Mouse (Mus musculus) frontal cortex, adult (tissue): ENCODE measurements at regions not wholly inside any gene's neighbourhood (a gene's known extent, or its start where the extent isn't known, plus 50 kb on each side); places are given as distances from the start of the nearest gene placed in this dataset.
A peak's percentile ranks its signal among the peaks of the same experiment; 100 is the strongest.

Experiments used
- ATAC-seq: cut with Nextera tagmentation; 2 replicates; pipeline ENCODE4 v1.9.2; 2017; ENCODE audit warnings: mild to moderate bottlenecking, moderate library complexity, mixed read lengths; ENCODE audit not compliant: low TSS enrichment

DNA sequence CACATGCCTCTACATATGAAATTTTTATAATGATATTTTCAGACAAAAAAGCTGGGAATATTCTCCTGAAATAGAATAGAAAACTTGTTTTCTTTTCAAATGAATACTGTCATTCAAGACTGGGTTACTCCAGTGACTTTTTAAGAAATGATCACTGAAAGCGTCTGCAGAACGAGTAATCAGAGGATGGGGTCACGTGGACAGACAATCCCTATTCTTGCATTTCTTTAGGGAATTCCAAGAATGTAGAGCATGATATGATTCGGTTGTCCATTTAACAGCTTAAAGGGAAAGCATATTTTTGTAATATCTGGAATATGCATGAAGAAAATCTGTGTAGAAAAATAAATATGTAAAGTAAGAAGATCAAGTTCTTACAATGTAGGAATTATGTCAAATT lies 65.6 kb downstream of the 4933402N22Rik start:
- no peak for ATAC-seq

DNA sequence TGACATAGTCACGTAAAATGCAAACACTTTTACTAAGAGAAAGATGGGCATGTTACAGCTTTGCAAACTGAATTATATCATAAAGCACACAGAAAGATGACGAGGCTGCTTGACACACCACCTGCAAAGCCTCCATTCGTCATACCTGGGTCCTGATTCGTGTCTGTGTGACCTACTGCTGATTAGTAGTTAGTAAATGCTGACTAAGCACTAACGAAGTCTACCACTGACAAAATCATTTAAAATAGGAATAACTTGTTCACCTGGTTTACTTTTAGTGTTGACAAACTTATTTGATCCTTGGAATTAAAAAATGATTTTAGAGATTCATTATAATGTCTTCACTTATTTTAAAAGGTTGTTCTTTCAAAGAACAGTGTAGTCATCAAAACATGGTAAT lies 71.3 kb downstream of the 4933402N22Rik start:
- ATAC-seq: no peak

DNA sequence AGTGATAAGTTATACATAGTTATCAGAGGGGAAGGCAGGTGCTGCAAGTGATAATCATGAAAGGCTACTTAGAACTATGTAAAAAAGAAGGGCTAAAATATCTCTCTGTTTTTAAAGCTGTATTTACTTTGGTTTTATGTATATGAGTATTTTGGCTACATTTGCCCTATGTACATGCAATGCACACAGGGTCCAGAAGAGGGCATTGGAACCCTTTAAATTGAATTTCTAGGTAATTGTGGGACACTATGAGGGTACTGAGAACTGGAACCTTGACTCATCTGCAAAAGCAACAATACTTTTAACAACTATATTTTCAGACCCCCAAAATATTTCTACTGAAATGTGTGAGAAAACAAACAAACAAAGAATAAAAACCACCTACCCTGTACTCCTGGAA lies 82.9 kb downstream of the 4933402N22Rik start:
- no peak for ATAC-seq

DNA sequence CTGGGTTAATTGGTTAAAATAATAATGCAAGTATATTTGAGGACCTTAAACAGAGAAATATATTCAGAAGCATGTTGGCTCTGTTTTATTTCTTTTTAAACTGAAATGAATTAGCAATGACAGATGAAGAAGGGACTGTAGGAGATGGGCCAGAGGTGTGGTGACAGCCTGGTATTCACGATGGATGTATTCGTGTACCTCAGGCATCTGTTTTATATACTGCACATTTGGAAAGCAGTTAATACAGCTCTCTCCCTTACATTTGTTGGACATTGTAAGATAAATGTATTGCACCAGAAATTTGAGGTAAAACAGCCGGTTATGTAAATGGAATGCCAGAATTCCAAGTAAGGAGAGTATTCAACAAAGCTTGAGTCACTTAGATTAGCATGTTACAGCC lies 88.6 kb downstream of the 4933402N22Rik start:
- no peak for ATAC-seq

DNA sequence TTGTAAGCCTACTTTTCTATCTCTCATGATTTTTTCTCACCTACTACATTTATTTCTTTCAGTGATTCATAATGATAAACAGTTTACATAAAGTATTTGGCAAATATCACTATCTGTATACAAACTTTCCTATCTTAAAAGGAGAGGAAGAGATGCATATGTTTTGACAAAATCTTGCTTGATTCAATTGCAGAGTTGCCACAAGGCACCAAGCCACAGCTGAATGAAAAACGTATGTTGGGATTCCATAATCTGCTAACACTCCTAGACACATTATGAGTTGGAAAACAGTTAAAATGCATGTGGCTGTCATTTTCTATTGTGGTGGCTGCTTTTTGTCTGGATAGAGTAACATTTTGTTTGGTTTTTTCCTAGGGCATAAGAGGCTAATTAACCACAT lies 98.5 kb downstream of the 4933402N22Rik start:
- no peak for ATAC-seq

DNA sequence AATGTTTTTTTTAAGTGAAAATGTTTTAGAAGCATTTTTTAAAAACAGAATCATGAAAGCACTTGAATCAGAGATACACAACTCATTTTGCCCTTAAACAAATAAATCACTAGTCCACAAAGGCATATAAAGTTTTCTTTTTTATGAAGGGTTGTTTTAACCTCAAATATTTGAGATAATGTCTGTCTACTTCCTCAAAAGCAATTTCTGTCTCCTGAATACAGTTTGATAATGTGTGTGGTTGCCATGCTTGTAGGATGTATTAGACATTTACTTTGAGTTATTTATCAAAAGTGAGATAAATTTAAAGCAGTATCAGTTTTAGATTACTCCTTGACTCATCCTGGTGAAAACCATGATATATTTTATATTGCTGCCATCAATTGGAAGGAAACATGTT lies 102.6 kb downstream of the 4933402N22Rik start:
- ATAC-seq: no peak

DNA sequence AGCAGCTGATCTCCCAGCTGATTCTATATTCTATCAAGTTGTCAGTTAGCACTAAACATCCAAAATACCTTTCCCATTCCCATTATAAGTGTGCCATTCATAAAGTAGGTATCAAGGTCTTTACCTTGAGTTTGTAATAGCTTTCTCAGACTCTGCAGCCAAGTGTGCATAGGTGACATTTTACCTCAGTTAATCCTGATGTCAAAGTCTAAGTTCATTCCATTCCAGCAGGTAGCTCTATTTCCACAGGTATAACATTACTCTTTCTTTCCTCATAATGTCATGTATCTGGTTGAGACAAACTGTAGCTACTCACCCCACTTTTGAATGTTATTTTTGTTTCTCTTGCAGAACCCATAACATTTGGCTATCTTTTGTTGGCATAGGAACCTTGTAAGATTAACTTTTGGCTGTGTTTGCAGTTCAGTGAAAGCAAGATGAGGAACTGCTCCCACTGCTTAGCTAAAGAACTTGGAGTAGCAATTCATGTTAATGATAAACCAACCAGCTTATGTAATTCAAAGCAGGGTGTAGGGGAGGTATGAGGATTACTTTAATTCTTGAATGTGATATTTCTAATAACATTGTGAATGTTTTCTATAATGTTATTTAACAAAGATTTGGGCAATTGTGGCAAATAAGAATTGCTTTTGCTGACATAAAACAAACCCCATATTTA lies 107.0 kb downstream of the 4933402N22Rik start:
- no peak; the same call in 1 of the 2 replicates for ATAC-seq

DNA sequence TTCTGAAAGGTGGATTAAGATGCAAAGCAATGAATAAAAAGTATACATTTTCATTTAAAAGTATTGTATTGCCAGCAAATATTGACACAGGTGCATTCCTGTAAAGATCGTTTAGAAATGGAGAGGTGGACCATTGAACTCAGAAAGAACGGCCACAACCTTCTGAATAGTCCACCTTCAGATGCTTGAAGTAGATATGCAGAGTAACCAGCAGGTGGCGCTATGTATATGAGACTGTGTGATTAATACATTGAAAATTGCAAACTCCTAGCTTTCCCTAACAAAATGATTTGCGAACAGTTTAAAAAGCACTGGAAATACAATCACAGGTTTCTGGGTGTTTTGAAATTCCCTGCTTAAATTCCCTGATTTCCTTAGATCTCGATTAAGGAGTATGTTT lies 112.2 kb downstream of the 4933402N22Rik start:
- ATAC-seq: peak; percentile 90

DNA sequence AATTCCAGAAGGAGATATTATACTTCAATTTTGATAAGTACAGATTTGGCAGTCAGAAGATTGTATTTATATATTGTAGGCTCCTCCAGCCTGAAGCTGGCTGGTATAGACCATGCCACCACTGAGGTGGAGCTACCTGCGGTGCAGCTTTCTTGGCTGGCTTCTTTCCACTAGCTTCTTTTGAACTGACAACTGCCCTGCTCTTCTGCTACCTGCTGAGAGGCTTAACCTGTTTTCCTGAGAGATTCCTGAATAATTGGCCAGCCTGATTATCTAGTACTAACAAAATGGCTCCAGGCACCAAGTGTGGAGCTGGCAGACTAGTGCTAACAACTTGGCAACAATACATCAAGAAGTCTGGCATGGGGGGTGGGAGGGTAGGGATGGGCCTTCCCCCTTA lies 132.0 kb downstream of the 4933402N22Rik start:
- no peak for ATAC-seq

DNA sequence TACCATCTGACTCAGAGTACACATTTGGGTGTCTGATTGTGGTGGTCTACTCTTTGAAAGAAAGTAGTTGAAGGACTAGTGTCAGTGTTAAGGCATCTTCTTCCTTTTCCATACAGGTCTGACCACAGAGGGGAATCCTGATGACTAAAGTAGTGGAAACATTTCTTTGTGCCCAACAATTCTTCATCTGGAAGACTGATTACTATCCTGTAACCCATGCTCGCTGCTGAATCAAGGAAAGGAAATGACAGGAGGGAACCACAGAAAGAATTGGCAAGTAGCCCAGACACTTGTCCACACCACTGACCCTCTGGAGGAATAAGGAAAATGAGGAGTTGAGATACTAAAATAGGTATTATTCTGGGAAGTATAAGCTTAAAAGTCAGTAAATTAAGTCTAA lies 162.3 kb downstream of the 4933402N22Rik start:
- ATAC-seq: no peak

DNA sequence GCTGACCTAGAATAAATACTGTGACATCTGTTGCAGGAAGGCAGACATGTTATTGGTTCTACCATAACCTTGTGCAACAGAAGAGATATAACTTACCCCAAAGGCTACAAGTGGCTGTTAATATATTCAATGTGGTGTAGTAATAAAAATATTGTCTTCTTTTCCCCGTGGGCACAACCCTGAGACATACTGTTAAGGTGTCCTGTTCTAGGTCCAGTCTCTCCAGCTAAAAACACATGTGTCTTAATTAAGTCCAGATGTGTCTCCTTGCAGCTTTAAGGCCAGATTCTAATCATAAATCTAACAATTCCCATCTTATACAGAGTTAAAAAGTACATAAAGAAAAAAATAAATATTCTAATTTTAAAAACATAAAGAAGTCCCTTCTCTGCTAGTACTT lies 175.8 kb downstream of the 4933402N22Rik start:
- no peak for ATAC-seq

DNA sequence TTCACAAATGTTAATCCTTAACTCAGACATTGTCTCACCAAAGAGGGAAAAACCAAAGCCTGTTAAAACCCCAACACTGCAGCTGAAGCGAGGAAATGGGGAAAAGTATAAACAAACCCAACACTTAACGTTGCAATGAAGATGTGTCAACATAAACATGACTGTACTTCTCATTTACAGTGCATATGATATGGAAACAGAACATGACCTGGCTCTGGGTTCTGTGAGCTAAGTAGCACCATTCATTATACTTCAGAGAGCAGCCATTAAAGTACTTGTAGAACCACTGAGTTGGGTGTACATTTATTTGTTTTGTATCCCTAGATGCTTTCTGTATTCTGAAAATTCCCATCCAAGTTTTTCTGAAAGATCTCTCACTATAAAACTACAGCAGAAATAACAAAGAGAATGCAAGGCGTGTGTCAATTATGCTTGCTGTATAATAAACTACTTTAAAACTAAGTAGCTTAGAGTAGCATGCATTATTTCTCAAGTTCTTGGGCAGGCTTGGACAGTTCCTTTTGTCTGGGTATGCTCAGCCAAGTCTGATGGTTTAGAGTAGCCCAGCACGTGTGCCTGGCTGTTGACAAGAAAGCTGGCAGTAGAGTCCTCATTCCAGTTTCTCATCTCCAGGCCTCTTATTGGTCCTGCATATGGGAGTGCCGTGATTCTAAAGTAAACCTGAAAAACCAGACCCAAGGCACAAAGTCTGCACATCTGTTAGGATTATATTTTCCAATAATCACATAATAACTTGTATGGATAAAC lies 198.9 kb downstream of the 4933402N22Rik start:
- no peak for ATAC-seq

DNA sequence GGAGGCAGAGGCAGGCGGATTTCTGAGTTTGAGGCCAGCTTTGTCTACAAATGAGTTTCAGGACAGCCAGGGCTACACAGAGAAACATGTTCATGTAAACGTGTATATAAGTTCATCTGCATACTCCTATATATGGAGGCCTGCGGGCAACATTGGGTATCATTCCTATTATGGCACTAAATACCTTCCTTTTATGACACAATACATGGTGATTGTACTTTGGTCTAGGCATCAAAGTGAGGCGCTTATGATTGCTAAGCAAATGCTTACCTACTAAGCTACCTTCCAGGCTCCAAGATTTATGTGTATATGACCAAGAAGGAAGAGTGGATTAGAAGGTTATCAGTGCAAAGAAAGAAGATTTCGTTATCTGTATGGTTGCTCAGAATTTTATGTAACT lies 207.1 kb downstream of the 4933402N22Rik start:
- no peak for ATAC-seq

DNA sequence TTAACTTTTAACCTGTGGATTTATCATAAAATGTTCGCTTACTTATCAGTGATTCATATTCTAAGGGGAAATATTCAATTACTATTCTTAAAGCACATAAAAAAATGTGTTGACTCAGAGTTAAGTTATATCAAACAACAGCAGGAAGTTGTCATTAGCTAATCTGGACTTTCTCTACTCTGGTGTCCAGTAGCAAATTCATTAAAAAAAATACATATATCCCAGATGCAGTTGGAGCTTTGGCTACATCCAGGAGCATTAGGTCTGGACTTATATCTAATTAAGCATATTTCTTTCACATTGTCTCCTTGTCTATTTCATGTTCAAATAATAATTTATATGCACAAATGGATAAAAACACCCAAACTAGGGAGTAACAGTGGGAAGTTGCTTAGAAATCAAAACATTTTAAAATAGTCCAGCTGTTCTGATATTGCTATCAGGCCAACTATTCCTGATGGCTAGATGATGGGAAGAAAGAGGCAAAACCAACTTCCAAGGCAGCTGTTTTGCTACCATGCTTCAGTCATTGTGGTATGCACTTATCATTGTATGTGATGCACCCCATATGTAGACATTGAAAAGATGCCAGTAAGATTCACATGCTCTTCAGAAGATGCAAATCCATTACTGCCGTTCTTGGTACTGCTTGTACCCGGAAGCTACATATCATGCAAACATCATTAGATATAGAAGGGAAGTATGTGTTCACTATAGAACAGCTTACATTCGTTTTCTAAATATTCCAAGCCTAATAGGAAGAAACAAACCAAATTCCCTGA lies 209.8 kb downstream of the 4933402N22Rik start:
- ATAC-seq: no peak

DNA sequence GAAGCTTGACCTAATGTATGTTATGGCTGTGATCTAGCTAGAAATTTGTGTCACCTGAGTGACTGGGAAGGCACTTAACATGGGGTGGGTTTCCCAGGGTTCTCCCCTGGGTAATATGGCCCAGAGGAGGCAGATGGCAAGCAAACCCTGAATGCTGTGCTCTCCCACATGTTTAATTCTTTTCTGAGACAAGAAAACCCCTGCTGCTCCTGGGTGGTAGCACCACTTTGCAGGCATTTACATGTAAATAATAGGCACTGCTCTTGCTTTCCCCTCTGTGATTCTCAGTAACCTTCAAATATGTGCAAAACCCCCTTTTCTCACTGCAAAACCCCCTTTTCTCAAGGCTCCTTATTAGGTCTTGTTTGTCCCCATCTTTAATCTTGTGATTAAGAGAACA lies 221.1 kb downstream of the 4933402N22Rik start:
- no peak for ATAC-seq

DNA sequence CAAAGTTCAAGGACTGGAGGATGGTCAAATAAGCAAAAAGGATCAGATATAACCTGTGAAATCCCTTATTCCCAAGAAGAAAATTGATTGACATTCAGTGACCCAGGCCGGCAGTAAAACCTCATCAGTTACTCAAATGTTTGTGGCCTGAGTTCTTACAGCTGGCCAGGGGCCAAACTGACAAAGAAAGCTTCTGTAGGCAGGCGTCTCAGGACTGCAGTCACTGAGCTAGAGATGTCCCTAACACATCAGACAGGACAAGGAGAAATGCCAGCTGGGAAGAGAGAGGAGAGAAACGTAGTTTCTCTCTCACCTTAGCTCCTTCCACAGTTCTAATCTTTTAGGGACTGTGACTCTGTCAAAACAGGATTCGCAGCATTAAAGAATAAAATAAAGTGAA lies 229.9 kb upstream of the Sema3d start:
- ATAC-seq: no peak

DNA sequence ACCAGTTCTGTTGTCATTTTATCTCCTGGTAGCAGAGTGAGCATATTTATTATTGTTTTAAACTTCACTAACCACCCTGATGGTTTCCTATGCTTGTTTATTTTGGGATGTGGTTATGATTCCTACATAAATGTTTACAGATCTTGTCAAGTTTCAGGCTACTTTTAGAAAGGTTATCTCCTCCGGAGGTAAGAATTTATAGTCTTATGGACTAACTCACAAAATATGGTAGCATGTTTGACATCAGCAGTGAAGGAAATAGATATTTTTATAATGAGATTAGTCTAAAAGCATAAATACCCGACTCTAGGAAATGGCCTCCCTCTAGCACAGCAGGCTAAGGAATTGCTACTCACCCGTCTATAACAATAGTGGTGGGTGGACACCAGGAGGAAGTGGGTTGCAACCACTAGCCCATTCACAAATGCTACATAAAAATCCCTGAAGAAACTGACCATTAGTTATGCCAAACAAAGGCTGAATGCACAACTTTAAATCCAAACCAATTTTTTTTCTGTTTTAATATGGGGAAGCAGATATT lies 228.6 kb upstream of the Sema3d start:
- ATAC-seq: no peak

DNA sequence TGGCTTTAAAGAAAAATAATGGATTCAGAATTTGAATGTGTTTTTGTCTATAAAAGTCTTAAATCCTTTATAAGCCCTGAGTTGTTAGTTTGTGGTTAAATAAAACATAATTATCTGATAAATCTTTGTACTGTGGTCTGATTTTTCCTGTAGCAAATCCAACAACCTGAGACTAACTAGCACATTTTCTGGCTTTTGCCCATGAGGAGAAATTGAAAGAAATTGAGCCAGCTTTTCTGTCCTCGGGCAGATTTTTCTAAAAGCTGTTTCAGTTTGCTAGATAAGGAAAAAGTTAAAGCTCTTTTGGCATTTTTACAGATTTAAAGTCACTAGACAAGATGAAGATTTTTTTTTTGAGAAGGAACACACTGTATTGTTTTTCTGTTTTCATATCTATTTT lies 191.5 kb upstream of the Sema3d start:
- no peak for ATAC-seq

DNA sequence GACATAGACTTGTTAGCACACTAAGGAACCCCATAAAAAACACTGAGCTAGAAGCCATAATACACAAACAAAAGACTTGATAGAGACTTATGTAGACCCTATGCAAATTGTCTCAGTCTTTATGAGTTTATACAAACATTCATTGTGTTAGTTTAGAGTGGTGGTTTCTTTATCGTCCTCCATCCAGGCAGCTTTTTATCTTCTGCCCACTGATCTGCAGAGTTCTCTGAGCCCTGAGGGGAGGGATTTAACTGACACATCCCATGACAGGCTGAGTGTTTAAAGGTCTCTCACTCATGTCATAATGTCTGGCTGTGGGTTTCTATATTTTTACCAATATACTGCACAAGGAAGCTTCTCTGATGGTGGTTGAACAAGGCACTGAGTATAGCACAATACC lies 175.7 kb upstream of the Sema3d start:
- ATAC-seq: no peak

DNA sequence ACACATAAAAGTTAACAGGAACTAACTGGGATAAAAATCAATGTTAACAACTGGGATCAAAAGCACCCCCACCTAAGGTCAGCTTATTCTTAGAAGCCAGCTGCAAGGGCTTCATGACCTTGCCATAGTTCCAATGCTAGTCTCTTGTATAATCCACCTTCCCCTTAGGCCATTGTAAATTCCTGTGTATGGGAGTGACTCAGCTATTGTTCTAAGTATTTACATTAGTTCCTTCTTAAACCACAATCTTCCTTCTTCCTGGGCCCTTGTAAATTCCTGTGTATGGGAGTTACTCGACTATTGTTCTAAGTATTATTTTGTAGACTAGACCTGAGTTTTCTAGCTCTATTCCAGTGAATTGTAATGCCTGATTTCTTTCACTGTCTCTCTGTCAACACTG lies 173.6 kb upstream of the Sema3d start:
- ATAC-seq: no peak

DNA sequence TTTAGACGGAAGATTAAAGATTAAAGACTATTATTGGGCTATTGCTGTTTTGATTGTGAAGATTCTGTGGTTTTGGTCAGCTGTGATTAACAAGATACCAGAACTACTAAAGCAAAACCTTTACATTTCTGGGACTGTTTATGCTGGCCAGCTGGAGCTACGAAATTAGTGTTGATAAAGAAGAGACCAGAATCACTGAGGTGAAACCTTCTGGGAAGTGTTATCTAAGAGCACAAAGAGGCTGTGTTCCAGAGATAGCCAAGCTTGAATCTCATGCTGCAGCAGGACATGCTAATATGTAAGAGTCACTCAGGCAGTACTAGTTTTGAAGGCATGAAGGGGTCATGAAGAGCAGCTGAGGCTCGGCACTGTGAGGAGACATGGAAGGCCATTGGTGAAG lies 169.7 kb upstream of the Sema3d start:
- ATAC-seq: no peak

DNA sequence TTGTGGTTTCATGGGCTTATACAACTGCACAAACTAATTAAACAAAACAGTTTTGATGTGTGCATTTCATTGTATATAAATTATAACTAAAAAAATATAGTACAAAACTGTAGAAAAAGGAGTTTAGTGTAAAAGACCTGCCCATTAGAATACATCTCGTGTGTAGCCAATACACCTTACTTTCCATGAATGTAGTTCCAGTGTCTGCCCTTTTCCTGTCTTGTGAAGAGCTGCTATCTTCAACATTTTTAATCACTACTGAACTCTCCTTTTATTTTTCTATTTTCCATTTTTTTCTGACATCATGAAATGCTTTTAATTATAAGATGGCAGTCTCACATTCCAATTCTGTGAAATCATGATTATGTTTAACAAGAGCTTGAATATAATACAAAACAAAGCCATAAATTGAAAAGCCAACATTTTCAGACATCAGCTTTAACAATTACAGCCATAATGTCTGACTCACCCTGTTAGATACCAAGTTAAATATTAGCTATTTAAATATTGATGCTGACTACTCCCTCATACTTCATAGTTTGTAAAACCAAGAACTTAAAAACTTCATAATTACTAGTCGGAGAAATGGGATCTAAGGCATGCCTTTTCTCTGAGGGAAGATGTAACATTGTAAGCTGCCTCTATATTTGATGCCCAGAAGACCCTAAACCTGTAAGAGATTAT lies 163.6 kb upstream of the Sema3d start:
- ATAC-seq: no peak
